Mouse (Mus musculus): ENCODE measurements around the gene Spns1. TPM values are rescaled to one million over a fixed set of nuclear protein-coding genes. Genes with fewer than 3 reads are reported as not detected.
"Not testable (repeated sequence)": the region's sequence is repeated elsewhere in the genome, so short reads cannot be mapped to it uniquely, and the experiment has no call there.

Gene Spns1
- polyA plus RNA-seq (2015; fragmentation: Nextera tagmentation; extraction: Ambion mirVana), result 77.5 and 79.9 TPM in 2 replicates

DNA sequence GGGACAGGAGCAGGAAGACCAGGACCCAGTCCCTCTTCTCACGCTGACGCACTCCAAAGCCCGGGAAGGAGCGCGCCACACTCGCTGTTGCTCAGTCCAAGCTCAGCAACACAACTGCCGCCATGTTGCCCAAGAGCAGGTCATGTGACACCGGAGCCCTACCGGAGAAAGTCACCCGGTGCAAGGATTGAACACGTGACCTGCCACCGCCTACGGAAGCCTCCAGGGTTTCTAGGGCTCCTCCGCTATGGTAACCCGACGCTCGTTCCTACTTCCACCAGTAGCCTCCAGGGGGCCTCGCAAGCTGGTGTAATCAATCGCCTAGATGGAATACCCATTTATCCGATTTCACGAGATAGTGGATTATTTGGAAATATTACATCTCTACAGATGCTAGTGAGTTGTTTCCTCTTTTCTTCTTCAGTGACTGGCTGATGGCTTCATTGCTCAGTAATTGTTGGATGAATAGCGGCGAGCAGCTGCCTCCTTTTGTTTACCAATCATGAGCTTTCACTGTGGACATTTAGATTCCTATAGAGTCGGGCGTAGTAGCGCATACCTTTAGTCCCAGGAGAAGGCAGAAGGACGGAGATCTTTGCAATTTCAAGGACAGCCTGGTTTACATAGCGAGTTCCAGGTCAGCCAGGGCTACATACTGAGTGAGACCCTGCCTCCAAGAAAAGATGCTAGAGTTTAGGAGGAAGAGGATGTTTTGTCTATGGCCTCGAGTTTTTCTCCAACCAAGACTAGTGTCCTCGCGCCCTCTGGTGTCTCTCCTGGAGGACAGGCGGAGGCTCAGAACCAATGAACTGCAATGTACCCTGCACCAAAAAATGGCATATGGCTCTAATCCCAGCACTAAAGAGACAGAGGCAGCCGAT lies at the start of gene Spns1:
Gene Spns1 (minus strand): TSS at position 173 of the 881 bp plus-strand sequence.
- H3K9ac ChIP-seq, result peak within 1 kb of the TSS; percentile 89
- peak within 1 kb of the TSS; percentile 99 for H3K4me2 ChIP-seq
- H3K27me3 ChIP-seq, result no peaks in the 10 kb centered on the region
- peak; percentile 97 for ATAC-seq (ENCODE audit: low FRiP score)
- H3K9me3 ChIP-seq, result no peaks in the 10 kb centered on the region
- peak within 1 kb of the TSS; percentile 86 for H3K27ac ChIP-seq
- H3K36me3 ChIP-seq, result peaks cover 25% of the 10 kb centered on the region
- WGBS, result under 1% methylated on average over 33 of the region's 33 CpGs
- peaks cover 30% of the 10 kb centered on the region for H3K4me1 ChIP-seq (replicated peaks)
- peak within 1 kb of the TSS; percentile 85 for H3K4me3 ChIP-seq

DNA sequence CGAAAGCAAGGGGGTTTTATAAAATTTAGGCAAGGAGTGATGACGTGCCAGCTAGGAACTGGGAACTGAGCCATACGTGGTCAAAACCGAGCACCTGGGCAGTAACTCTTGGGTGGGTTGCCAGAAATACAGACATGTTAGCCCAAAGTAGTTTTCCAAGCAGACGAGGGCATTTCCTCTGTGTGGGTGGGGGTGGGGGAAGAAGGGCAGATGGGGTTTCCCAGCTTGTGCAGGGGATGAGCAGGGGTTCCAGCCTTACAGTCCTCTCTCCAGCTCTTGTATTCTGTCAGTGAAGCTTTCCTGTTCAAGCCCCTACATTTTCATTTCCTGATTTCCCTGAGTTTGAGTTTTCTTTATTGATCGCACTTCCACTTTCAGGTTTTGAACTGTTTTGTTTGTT lies 46.9 kb upstream of the Spns1 start:
- Histone ChIP-seq H3K4me1 (replicated peaks) (peaks cover 12% of the 10 kb centered on the region), H3K27ac (no peak overlapping the region), H3K27me3 (no peaks in the 10 kb centered on the region), H3K4me2 (no peak overlapping the region), H3K9me3 (peaks cover 3% of the 10 kb centered on the region; the same call in 1 of the 2 replicates), H3K4me3 (no peak overlapping the region), H3K9ac (no peak overlapping the region), H3K36me3 (no peaks in the 10 kb centered on the region)
- ATAC-seq (ENCODE audit: low FRiP score), result no peak
- WGBS, result 91% methylated on average over 6 of the region's 6 CpGs

DNA sequence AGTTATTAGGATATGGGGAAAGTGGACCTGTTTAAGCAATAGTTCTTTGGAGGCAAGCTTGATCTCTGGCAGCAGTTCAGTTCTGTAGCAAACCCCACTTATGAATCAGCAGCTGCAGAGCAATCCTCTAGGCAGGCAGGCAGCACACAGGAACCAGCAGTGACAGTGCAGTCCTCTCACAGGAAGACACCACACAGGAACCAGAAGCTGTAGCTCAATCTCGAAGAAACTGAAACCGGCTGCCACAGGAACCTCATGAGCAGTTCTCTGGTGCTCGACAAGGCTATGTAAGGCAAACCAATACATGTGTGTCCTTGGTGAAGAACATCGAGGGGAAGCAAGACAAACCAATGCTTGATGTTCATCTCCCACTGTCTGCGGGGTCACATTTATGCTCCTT lies 44.5 kb upstream of the Spns1 start:
- H3K9me3 ChIP-seq, result peaks cover 3% of the 10 kb centered on the region; the same call in 1 of the 2 replicates
- no peak overlapping the region for H3K27ac ChIP-seq
- H3K4me2 ChIP-seq, result no peak overlapping the region
- H3K4me3 ChIP-seq, result no peak overlapping the region
- WGBS, result 88% methylated on average over 5 of the region's 5 CpGs
- H3K27me3 ChIP-seq, result no peaks in the 10 kb centered on the region
- H3K4me1 ChIP-seq (replicated peaks), result no peaks in the 10 kb centered on the region
- H3K36me3 ChIP-seq, result no peaks in the 10 kb centered on the region
- no peak for ATAC-seq (ENCODE audit: low FRiP score)
- H3K9ac ChIP-seq, result no peak overlapping the region

DNA sequence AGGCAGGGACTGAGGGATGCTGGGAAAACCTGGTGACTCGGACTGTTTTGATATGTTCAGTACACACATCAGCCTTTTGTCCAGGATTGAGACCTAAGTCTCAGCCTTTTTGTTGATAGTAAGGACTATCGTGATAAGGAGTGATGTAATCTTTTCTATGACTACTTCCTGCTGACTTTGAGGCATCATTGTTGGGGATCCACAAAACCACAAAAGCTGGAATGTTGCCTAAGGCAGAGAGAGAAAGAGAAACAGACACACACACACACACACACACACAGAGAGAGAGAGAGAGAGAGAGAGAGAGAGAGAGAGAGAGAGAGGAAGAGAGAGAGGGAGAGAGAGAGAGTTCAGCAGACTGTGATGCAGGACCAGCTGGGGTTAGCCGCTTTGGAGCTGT lies 41.2 kb upstream of the Spns1 start:
- no peaks in the 10 kb centered on the region for H3K4me1 ChIP-seq (replicated peaks)
- H3K27me3 ChIP-seq, result peaks cover 3% of the 10 kb centered on the region; the same call in 1 of the 2 replicates
- H3K27ac ChIP-seq, result no peak overlapping the region
- H3K4me2 ChIP-seq, result no peak overlapping the region
- H3K36me3 ChIP-seq, result no peaks in the 10 kb centered on the region
- ATAC-seq (ENCODE audit: low FRiP score), result no peak
- 79% methylated on average over 3 of the region's 3 CpGs for WGBS
- H3K9ac ChIP-seq, result no peak overlapping the region
- H3K9me3 ChIP-seq, result no peaks in the 10 kb centered on the region
- H3K4me3 ChIP-seq, result no peak overlapping the region

DNA sequence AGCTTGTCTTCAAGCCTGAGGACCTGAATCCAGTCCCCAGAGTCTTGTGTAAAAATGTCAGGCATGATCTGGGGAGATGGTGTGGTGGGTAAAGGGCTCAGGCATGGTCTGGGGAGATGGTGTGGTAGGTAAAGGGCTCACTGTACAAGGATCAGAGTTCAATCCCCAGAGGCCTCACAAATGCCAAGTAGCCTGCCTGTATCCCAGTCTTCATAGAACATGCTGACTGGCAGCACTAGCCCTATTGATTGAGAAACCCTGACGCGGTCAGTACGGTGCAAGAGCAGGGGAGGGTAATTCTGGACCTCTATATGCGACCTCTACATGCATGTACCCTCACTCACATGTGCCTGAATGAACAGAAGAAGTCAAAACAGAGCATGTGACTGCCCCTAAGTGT lies 40.4 kb upstream of the Spns1 start:
- H3K4me2 ChIP-seq, result no peak overlapping the region
- no peak overlapping the region for H3K9ac ChIP-seq
- no peak for ATAC-seq (ENCODE audit: low FRiP score)
- H3K4me3 ChIP-seq, result no peak overlapping the region
- no peak overlapping the region for H3K27ac ChIP-seq
- peaks cover 3% of the 10 kb centered on the region; the same call in 1 of the 2 replicates for H3K27me3 ChIP-seq
- H3K9me3 ChIP-seq, result no peaks in the 10 kb centered on the region
- WGBS, result 79% methylated on average over 4 of the region's 4 CpGs
- H3K36me3 ChIP-seq, result no peaks in the 10 kb centered on the region
- H3K4me1 ChIP-seq (replicated peaks), result no peaks in the 10 kb centered on the region

DNA sequence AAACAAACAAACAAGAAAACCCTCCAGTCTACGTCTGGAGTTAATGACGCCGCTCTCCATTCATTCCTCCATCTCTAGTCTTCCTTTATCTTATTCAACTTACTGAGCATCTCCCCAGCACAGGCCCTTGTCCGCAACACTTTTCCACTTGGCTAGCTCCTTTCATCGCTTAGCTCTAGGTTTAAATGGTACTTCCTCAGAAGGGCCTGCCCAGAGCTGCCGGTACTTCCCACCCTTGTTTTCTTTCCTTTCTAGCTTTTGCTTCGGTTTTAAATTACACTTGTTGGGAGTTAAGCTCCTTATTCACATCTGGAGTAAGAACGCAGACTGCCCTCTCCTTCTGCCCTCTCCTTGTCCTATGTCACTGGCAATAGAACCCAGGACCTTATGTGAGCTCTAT lies 39.8 kb upstream of the Spns1 start:
- H3K36me3 ChIP-seq, result no peaks in the 10 kb centered on the region
- H3K27ac ChIP-seq, result no peak overlapping the region
- H3K4me3 ChIP-seq, result no peak overlapping the region
- H3K4me2 ChIP-seq, result no peak overlapping the region
- H3K9ac ChIP-seq, result no peak overlapping the region
- H3K4me1 ChIP-seq (replicated peaks), result no peaks in the 10 kb centered on the region
- no peak for ATAC-seq (ENCODE audit: low FRiP score)
- H3K9me3 ChIP-seq, result no peaks in the 10 kb centered on the region
- peaks cover 3% of the 10 kb centered on the region; the same call in 1 of the 2 replicates for H3K27me3 ChIP-seq
- WGBS, result 14% methylated on average over 8 of the region's 8 CpGs

DNA sequence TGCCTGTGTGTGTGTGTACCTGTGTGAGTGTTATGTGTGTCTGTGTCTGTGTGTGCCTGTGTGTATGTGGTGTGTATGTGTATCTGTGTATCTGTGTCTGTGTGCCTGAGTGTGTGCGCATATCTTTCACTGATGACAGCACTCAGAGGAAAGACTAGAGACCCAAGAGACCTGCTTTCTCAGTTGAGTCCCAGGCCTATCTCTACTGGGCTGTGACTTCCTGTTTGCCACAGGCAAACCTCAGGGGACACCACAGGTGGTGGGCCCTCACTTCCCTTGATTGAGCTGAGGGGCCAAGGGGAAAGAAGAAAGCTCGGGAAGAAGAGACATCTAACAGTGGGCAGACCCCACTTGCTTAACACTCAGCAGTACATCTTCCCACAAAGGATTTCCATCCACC lies 39.4 kb upstream of the Spns1 start:
- Histone ChIP-seq H3K4me3 (no peak overlapping the region), H3K27ac (no peak overlapping the region), H3K4me1 (replicated peaks) (no peaks in the 10 kb centered on the region), H3K9me3 (no peaks in the 10 kb centered on the region), H3K4me2 (no peak overlapping the region), H3K9ac (no peak overlapping the region), H3K36me3 (no peaks in the 10 kb centered on the region), H3K27me3 (peaks cover 3% of the 10 kb centered on the region; the same call in 1 of the 2 replicates)
- WGBS, result 53% methylated on average over 2 of the region's 2 CpGs
- ATAC-seq (ENCODE audit: low FRiP score), result no peak

DNA sequence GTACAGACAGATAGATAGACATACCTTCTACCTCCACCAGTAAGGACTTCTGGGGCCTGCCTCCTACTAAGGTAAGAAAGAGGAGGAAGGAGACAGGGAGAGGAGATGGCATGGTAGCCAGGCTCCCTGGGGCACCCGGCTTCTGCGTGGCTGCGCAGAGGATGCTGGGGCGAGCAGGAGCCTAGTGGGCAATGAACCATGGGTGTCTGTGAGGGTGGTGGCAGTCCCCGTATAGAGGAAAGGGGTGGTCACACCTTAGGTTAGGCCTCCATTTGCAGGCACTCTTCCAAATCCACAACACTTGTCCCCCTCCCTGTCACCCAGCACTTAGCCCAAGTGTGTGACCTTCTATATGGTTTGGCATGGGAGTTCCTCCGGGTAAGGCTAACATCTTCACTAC lies 37.5 kb upstream of the Spns1 start, which contains the start of gene Cd19:
Gene Cd19 (minus strand): TSS at position 165 of the 400 bp plus-strand sequence.
- Histone ChIP-seq H3K9ac (no peak within 1 kb of the TSS), H3K4me3 (no peak within 1 kb of the TSS), H3K4me2 (no peak within 1 kb of the TSS), H3K36me3 (no peaks in the 10 kb centered on the region), H3K4me1 (replicated peaks) (no peaks in the 10 kb centered on the region), H3K27ac (no peak within 1 kb of the TSS), H3K27me3 (peaks cover 14% of the 10 kb centered on the region; the same call in 1 of the 2 replicates), H3K9me3 (no peaks in the 10 kb centered on the region)
- WGBS, result 88% methylated on average over 6 of the region's 6 CpGs
- no peak for ATAC-seq (ENCODE audit: low FRiP score)

DNA sequence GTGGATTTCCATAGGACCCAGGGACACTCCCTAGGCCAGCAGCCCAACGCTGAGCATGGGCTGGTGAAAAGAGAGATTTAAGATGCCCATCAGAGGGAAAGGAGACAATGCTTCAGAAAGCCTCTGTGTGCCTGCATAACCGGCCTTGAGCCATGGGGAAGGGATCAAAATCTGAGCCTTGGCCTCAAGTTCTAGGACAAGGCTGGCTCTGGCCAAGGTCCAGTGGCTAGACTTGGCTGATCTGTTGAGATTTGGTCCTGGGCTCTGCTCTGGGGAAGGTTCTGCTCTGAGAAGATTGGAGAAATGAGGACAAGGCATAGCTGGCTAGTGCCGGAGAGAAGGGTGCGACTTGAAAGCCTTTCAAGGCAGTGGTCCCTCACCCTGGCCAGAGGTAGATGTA lies 33.8 kb upstream of the Spns1 start:
- Histone ChIP-seq H3K27ac (no peak overlapping the region), H3K9me3 (no peaks in the 10 kb centered on the region), H3K4me2 (no peak overlapping the region), H3K4me3 (no peak overlapping the region), H3K9ac (no peak overlapping the region), H3K27me3 (peaks cover 14% of the 10 kb centered on the region; the same call in 1 of the 2 replicates), H3K36me3 (no peaks in the 10 kb centered on the region), H3K4me1 (replicated peaks) (no peaks in the 10 kb centered on the region)
- ATAC-seq (ENCODE audit: low FRiP score), result no peak
- 88% methylated on average over 4 of the region's 4 CpGs for WGBS

DNA sequence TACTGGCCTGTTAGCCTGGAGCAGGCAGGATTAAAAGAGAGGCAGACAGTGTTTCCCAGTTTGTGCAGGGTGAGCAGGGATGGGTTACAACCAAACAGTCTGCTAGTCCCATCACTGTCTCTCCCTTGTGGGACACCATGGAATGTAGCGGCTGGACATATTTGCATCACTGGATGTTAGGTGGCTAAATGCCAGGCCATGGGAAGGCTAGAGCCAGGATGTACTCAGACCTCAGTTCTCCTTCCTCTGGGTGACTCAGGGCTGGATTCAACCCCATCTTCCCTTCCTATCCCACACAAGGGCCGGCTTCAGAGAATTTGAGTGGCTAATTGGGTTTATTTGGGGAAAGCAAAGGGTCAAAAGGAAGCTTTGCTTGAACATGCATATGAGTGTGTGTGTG lies 31.4 kb upstream of the Spns1 start:
- Histone ChIP-seq H3K9me3 (no peaks in the 10 kb centered on the region), H3K9ac (no peak overlapping the region), H3K36me3 (no peaks in the 10 kb centered on the region), H3K27ac (no peak overlapping the region), H3K4me3 (no peak overlapping the region), H3K4me2 (no peak overlapping the region), H3K27me3 (peaks cover 12% of the 10 kb centered on the region; the same call in 1 of the 2 replicates), H3K4me1 (replicated peaks) (no peaks in the 10 kb centered on the region)
- WGBS, result 88% methylated on average over 2 of the region's 2 CpGs
- ATAC-seq (ENCODE audit: low FRiP score), result no peak

DNA sequence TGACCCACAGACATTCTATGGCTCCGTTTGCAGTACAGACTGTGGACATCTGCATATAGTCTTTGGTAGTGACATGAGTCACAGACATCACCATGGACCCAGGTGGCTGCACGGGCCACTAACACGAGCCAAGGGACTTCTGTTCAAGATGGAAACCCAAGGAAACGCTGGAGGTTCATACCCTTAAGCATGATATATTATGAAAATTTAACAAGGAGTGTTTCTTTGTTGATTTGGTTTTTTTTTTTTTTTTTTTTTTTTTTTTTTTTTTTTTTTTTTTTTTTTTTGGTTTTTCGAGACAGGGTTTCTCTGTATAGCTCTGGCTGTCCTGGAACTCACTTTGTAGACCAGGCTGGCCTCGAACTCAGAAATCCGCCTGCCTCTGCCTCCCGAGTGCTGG lies 25.3 kb upstream of the Spns1 start:
- ATAC-seq (ENCODE audit: low FRiP score); H3K4me2 ChIP-seq; H3K9ac ChIP-seq; H3K4me3 ChIP-seq; H3K27me3 ChIP-seq; H3K4me1 ChIP-seq (replicated peaks); H3K9me3 ChIP-seq; H3K36me3 ChIP-seq; H3K27ac ChIP-seq: not testable (repeated sequence)
- 82% methylated on average over 8 of the region's 8 CpGs for WGBS

DNA sequence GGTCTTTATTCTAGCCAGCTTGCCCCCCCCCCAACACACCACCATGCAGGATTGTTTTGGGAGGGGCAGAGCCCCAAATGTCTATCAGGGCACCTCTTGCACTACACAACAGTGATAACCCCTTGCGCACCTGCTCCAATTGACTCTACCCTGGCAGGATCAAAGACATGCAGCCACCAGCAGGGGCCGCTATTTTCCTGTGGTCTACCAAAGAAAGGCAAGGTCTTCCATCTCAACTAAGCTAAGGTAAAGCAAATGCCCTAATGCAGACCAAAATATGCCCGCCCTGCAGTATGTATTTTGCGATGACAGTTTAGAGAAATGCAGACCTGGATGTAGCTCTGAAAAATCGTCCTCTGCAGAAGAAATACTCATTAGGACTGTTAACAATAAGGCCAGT lies 22.3 kb upstream of the Spns1 start:
- 17% methylated on average over 5 of the region's 5 CpGs for WGBS

DNA sequence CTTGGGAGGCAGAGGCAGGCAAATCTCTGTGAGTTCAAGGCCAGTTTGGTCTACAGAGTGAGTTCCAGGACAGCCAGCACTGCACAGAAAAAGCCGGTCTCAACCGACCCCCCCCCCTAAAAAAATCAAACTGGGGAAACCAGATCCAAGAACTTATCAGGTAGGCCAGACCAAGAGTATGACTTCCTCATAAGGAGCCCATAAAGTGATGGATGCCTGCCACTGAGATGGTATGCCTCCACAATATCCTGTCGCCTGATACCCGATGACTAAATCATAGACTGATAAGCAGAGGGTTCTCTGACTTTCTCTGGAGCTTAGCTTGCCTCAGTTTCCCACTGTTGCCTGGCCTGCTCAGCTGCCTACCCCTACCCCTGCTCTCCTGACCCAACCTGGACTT lies 20.6 kb upstream of the Spns1 start:
- 94% methylated on average over 4 of the region's 4 CpGs for WGBS
- Histone ChIP-seq H3K27me3 (no peaks in the 10 kb centered on the region), H3K27ac (no peak overlapping the region), H3K9me3 (no peaks in the 10 kb centered on the region), H3K36me3 (no peaks in the 10 kb centered on the region), H3K4me2 (no peak overlapping the region), H3K4me3 (no peak overlapping the region), H3K4me1 (replicated peaks) (peaks cover 11% of the 10 kb centered on the region; the same call in 1 of the 2 replicates), H3K9ac (no peak overlapping the region)
- ATAC-seq (ENCODE audit: low FRiP score), result no peak

More for the DNA sequence above, 22.3 kb upstream of the Spns1 start:
- ATAC-seq (ENCODE audit: low FRiP score), result no peak
- H3K27ac ChIP-seq, result no peak overlapping the region
- no peaks in the 10 kb centered on the region for H3K9me3 ChIP-seq
- no peaks in the 10 kb centered on the region for H3K27me3 ChIP-seq
- H3K4me1 ChIP-seq (replicated peaks), result peaks cover 11% of the 10 kb centered on the region; the same call in 1 of the 2 replicates
- H3K4me2 ChIP-seq, result no peak overlapping the region
- H3K36me3 ChIP-seq, result no peaks in the 10 kb centered on the region
- no peak overlapping the region for H3K4me3 ChIP-seq
- no peak overlapping the region for H3K9ac ChIP-seq
